Mouse (Mus musculus): ENCODE data around the gene Rasgrp2.

GRCm38 (mm10) chr19:6364842-6365241 is 34.3 kb upstream of the Rasgrp2 start:
- TF ChIP-seq CTCF (IDR thresholded peaks at IDR 0.05; ENCODE audit: control insufficient read depth, insufficient read depth, insufficient replicate concordance, low read depth, low read length), result no peak
- TF ChIP-seq POLR2A (IDR thresholded peaks at IDR 0.05; ENCODE audit: control insufficient read depth, low read depth, low read length), result no peak
